Mouse (Mus musculus) heart, adult 9 months (tissue): Measurements from ENCODE around the gene Gfra1.

Experiments
- DNase-seq, 2 experiments: peaks; one replicate each; pipeline ENCODE4 v3.0.0; 2022; ENCODE audit warnings: low spot score in 2 of 2

The Gfra1 gene

GRCm38 (mm10) chr19:58335585-58336530 is 119.9 kb downstream of the Gfra1 start:
- DNase-seq: no peak

GRCm38 (mm10) chr19:58329305-58329704 is 126.4 kb downstream of the Gfra1 start:
- no peak for DNase-seq

- no peak for DNase-seq
These were observed 127.7 kb downstream of the Gfra1 start for GRCm38 (mm10) chr19:58328014-58328413.

GRCm38 (mm10) chr19:58316474-58316873 is 139.2 kb downstream of the Gfra1 start:
- no peak for DNase-seq

- DNase-seq: no peak
These were observed 140.0 kb downstream of the Gfra1 start for GRCm38 (mm10) chr19:58315681-58316080.

- no peak for DNase-seq
These were observed 141.1 kb downstream of the Gfra1 start for GRCm38 (mm10) chr19:58314631-58315030.

GRCm38 (mm10) chr19:58313785-58314184 is 141.9 kb downstream of the Gfra1 start:
- no peak for DNase-seq

- no peak for DNase-seq
These were observed 143.2 kb downstream of the Gfra1 start for GRCm38 (mm10) chr19:58312492-58312891.

GRCm38 (mm10) chr19:58310334-58311315 is 145.1 kb downstream of the Gfra1 start:
- no peak for DNase-seq

- DNase-seq: no peak
These were observed 146.0 kb downstream of the Gfra1 start for GRCm38 (mm10) chr19:58309620-58310275.

- DNase-seq: no peak
These were observed 154.6 kb downstream of the Gfra1 start for GRCm38 (mm10) chr19:58301105-58301504.

- DNase-seq: no peak
These were observed 157.8 kb downstream of the Gfra1 start for GRCm38 (mm10) chr19:58297926-58298325.

GRCm38 (mm10) chr19:58296842-58297190 is 158.9 kb downstream of the Gfra1 start:
- no peak for DNase-seq

- DNase-seq: peak; percentile 32 to 33
These were observed 159.5 kb downstream of the Gfra1 start for GRCm38 (mm10) chr19:58295986-58296841.

GRCm38 (mm10) chr19:58288145-58288544 is 167.6 kb downstream of the Gfra1 start:
- no peak for DNase-seq

GRCm38 (mm10) chr19:58275281-58275680 is 180.4 kb downstream of the Gfra1 start:
- no peak for DNase-seq

GRCm38 (mm10) chr19:58271815-58272214 is 183.9 kb downstream of the Gfra1 start:
- no peak for DNase-seq

- no peak for DNase-seq
These were observed 184.9 kb downstream of the Gfra1 start for GRCm38 (mm10) chr19:58270778-58271177.

GRCm38 (mm10) chr19:58268476-58268875 is 187.2 kb downstream of the Gfra1 start:
- no peak for DNase-seq

- no peak for DNase-seq
These were observed 189.1 kb downstream of the Gfra1 start for GRCm38 (mm10) chr19:58266600-58266999.

- no peak for DNase-seq
These were observed 194.8 kb downstream of the Gfra1 start for GRCm38 (mm10) chr19:58260934-58261333.
